Mouse (Mus musculus) adipocyte (in vitro differentiated cells): Measurements from ENCODE around the gene 4921536K21Rik.
A peak's percentile ranks its signal among the peaks of the same experiment; 100 is the strongest.

Experiments
- DNase-seq: peaks from one replicate; pipeline ENCODE4 v3.0.0-alpha.2; 2016; ENCODE audit warnings: low spot score

Gene 4921536K21Rik

GRCm38 (mm10) chr11:3894406-3895281 is at the start of gene 4921536K21Rik, which contains the start of gene Dusp18:
Gene 4921536K21Rik, minus strand, starts transcription at chr11:3895098.
Gene Dusp18, plus strand, starts transcription at chr11:3895240.
- DNase-seq = peak; percentile 92

- no peak for DNase-seq
Observed at GRCm38 (mm10) chr11:3941371-3941770, 46.5 kb upstream of the 4921536K21Rik start.

- no peak for DNase-seq
Observed at GRCm38 (mm10) chr11:3937321-3937874, 42.5 kb upstream of the 4921536K21Rik start.

- no peak for DNase-seq
Observed at GRCm38 (mm10) chr11:3936318-3936717, 41.4 kb upstream of the 4921536K21Rik start.

- DNase-seq = no peak
Observed at GRCm38 (mm10) chr11:3935135-3935534, 40.2 kb upstream of the 4921536K21Rik start.

- DNase-seq = no peak
Observed at GRCm38 (mm10) chr11:3933756-3934285, 38.9 kb upstream of the 4921536K21Rik start.

- peak; percentile 91 for DNase-seq
Observed at GRCm38 (mm10) chr11:3931511-3932211, 36.8 kb upstream of the 4921536K21Rik start, which contains the start of gene Tcn2. Gene Tcn2, minus strand, starts transcription at chr11:3932159.

- no peak for DNase-seq
Observed at GRCm38 (mm10) chr11:3930931-3931330, 36.0 kb upstream of the 4921536K21Rik start.

GRCm38 (mm10) chr11:3930019-3930418 is 35.1 kb upstream of the 4921536K21Rik start:
- DNase-seq = peak; percentile 29

GRCm38 (mm10) chr11:3925916-3926315 is 31.0 kb upstream of the 4921536K21Rik start:
- DNase-seq = no peak

- DNase-seq = no peak
Observed at GRCm38 (mm10) chr11:3922731-3923130, 27.8 kb upstream of the 4921536K21Rik start.

- DNase-seq = no peak
Observed at GRCm38 (mm10) chr11:3922115-3922514, 27.2 kb upstream of the 4921536K21Rik start.

GRCm38 (mm10) chr11:3921281-3921850 is 26.5 kb upstream of the 4921536K21Rik start:
- peak; percentile 94 for DNase-seq

GRCm38 (mm10) chr11:3920476-3920875 is 25.6 kb upstream of the 4921536K21Rik start:
- DNase-seq = no peak

GRCm38 (mm10) chr11:3918738-3919137 is 23.8 kb upstream of the 4921536K21Rik start:
- no peak for DNase-seq

GRCm38 (mm10) chr11:3914109-3914840 is 19.4 kb upstream of the 4921536K21Rik start, which contains the start of gene Slc35e4:
Gene Slc35e4, minus strand, starts transcription at chr11:3914664.
- DNase-seq = peak; percentile 87

- DNase-seq = peak; percentile 94
Observed at GRCm38 (mm10) chr11:3913316-3914108, 18.6 kb upstream of the 4921536K21Rik start.

- no peak for DNase-seq
Observed at GRCm38 (mm10) chr11:3912875-3913271, 18.0 kb upstream of the 4921536K21Rik start.

GRCm38 (mm10) chr11:3912100-3912874 is 17.4 kb upstream of the 4921536K21Rik start:
- peak; percentile 88 for DNase-seq
